Mouse (Mus musculus) forebrain, embryonic 15.5 days (tissue): ENCODE measurements around the gene Abcc3. TPM values are rescaled to one million over a fixed set of nuclear protein-coding genes. Genes with fewer than 3 reads are reported as not detected.
A peak's percentile ranks its signal among the peaks of the same experiment; 100 is the strongest.

Experiments
- ATAC-seq: fragments of 200-750 bp; cut with Nextera tagmentation; replicated peaks from 2 replicates; pipeline ENCODE4 v1.8.0; 2017; ENCODE audit warnings: mild to moderate bottlenecking, moderate TSS enrichment, moderate library complexity
- H3K27ac ChIP-seq: fragments of 300-500 bp; sonication (generic); replicated peaks from 2 replicates; pipeline ENCODE4 v1.5.1; 2015; ENCODE audit warnings: mild to moderate bottlenecking, inconsistent platforms
- H3K27me3 ChIP-seq: fragments of 300-500 bp; sonication (generic); 2 replicates; pipeline ENCODE4 v1.6.1; 2015; ENCODE audit warnings: inconsistent platforms
- H3K36me3 ChIP-seq: fragments of 300-500 bp; sonication (generic); 2 replicates; pipeline ENCODE4 v1.6.1; 2015; ENCODE audit warnings: mild to moderate bottlenecking, inconsistent platforms
- H3K4me1 ChIP-seq: fragments of 300-500 bp; sonication (generic); 2 replicates; pipeline ENCODE4 v1.6.1; 2015; ENCODE audit warnings: inconsistent platforms
- H3K4me2 ChIP-seq: fragments of 300-500 bp; sonication (generic); replicated peaks from 2 replicates; pipeline ENCODE4 v1.6.1; 2015; ENCODE audit warnings: mild to moderate bottlenecking, inconsistent platforms
- H3K4me3 ChIP-seq: fragments of 300-500 bp; sonication (generic); 2 replicates; pipeline ENCODE4 v1.5.1; 2015; ENCODE audit warnings: mild to moderate bottlenecking, inconsistent platforms
- H3K9ac ChIP-seq: fragments of 300-500 bp; sonication (generic); replicated peaks from 2 replicates; pipeline ENCODE4 v1.6.1; 2015; ENCODE audit warnings: mild to moderate bottlenecking, inconsistent platforms
- H3K9me3 ChIP-seq: fragments of 300-500 bp; sonication (generic); 2 replicates; pipeline ENCODE4 v1.6.1; 2016; ENCODE audit warnings: inconsistent platforms
- WGBS: fragments of 180-500 bp; shearing (Covaris S2); methylation state at CpG from one replicate; pipeline ENCODE4 v1.1.7; 2015; ENCODE audit warnings: mixed read lengths; 5-methylcytosine and 5-hydroxymethylcytosine counted together
- polyA plus RNA-seq: library from polyadenylated mRNA; unstranded; fragments of >200 nt; fragmentation: Nextera tagmentation; extraction: Ambion mirVana; gene quantifications from 2 replicates; pipeline ENCODE4 v1.2.1, GENCODE M21; 2015

The Abcc3 gene
- polyA plus RNA-seq, 1 experiment from 2014 or later, result 0.66 TPM

DNA sequence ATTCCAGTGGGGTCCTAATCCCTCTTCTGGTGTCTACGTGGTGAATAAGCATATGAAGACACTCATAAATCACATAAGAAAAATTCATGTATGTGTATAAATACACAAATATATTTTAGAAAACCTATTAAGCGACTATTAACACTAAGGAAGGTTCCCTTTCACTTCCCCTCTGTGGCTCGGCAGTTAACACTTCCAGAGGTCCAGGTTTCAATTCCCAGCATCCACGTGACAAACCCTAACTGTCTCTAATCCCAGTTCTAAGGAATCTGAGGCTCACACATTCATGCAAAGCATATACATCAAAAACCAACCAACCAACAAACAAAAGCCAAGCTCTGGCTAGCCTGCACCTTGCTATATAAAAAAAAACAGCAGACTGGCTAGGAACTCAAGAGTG is 75.3 kb downstream of the Abcc3 start:
- no peak for ATAC-seq
- no peak overlapping the region for H3K27ac ChIP-seq
- H3K4me3 ChIP-seq, result no peak overlapping the region
- peaks cover 66% of the 10 kb centered on the region for H3K4me1 ChIP-seq
- no peaks in the 10 kb centered on the region for H3K27me3 ChIP-seq
- H3K36me3 ChIP-seq, result no peaks in the 10 kb centered on the region
- no peaks in the 10 kb centered on the region for H3K9me3 ChIP-seq
- 55% methylated on average over 4 of the region's 4 CpGs for WGBS
- H3K4me2 ChIP-seq, result 0 out of 2 replicates have a peak overlapping the region, but pooled peaks have one; percentile 3
- H3K9ac ChIP-seq, result no peak overlapping the region

DNA sequence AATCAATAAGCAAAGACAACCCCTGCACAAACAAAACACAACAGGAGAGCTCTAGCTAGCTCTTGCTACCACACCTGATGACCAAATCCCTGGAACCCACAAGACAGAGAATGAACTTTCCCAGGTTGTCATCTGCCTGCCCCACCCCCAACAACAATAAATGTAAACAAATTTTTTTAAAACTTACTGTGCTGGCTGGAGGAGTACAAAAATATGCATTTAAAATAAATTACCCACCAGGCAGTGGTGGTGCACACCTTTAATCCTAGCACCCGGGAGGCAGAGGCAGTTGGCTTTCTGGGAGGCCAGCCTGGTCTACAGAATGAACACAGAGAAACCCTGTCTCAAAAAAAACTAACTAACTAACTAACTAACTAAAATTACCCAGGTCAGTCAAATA is 75.8 kb downstream of the Abcc3 start:
- Histone ChIP-seq H3K9me3 (no peaks in the 10 kb centered on the region), H3K4me2 (no peak overlapping the region), H3K36me3 (no peaks in the 10 kb centered on the region), H3K27me3 (no peaks in the 10 kb centered on the region), H3K27ac (no peak overlapping the region), H3K9ac (no peak overlapping the region), H3K4me1 (peaks cover 62% of the 10 kb centered on the region), H3K4me3 (no peak overlapping the region)
- 83% methylated on average over 1 of the region's 1 CpGs for WGBS
- ATAC-seq, result no peak

DNA sequence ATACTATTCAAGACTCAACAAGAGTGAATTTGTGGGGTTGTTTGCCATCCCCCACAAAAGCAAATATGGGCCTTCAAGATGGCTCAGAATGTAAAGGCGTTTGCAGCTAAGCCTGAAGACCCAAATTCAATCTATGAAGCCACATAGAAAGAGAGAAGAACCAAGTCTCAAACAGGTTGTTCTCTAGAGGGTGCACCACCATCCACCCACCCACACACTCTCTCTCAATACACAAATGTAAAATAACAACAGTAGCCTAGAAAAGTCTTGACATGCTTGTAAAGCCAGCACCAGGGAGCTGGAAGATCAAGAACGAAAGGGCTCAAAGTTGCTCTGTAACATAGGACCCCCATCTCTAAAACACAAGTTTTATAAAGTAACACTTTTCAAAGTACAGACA is 76.3 kb downstream of the Abcc3 start:
- no peak for ATAC-seq
- H3K27ac ChIP-seq, result no peak overlapping the region
- no peaks in the 10 kb centered on the region for H3K27me3 ChIP-seq
- H3K4me2 ChIP-seq, result no peak overlapping the region
- 82% methylated on average over 2 of the region's 2 CpGs for WGBS
- H3K4me1 ChIP-seq, result peaks cover 63% of the 10 kb centered on the region
- no peak overlapping the region for H3K9ac ChIP-seq
- H3K9me3 ChIP-seq, result no peaks in the 10 kb centered on the region
- H3K4me3 ChIP-seq, result no peak overlapping the region
- H3K36me3 ChIP-seq, result no peaks in the 10 kb centered on the region

DNA sequence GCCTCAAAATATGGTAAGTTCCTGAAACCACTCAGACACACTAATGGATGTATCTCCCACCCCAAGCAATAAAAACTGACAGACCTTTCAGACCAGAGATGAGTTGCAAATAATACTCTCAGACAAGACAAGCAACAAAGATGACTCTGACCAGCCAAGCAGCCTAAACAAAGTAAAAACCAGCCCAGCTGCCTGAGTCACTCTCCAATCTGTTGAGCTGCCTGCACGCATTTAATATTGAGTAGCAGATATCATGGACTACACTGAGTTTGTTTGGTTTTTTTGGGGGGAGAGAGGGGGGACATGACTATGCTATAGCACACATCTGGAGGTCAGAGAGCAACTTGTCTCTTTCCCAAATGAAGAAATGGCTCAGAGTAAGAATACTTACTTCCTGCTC is 77.5 kb downstream of the Abcc3 start:
- Histone ChIP-seq H3K27ac (no peak overlapping the region), H3K9ac (no peak overlapping the region), H3K9me3 (no peaks in the 10 kb centered on the region), H3K36me3 (no peaks in the 10 kb centered on the region), H3K27me3 (no peaks in the 10 kb centered on the region), H3K4me3 (no peak overlapping the region), H3K4me2 (no peak overlapping the region), H3K4me1 (peaks cover 64% of the 10 kb centered on the region)
- ATAC-seq, result no peak
- WGBS, result 74% methylated on average over 1 of the region's 1 CpGs

DNA sequence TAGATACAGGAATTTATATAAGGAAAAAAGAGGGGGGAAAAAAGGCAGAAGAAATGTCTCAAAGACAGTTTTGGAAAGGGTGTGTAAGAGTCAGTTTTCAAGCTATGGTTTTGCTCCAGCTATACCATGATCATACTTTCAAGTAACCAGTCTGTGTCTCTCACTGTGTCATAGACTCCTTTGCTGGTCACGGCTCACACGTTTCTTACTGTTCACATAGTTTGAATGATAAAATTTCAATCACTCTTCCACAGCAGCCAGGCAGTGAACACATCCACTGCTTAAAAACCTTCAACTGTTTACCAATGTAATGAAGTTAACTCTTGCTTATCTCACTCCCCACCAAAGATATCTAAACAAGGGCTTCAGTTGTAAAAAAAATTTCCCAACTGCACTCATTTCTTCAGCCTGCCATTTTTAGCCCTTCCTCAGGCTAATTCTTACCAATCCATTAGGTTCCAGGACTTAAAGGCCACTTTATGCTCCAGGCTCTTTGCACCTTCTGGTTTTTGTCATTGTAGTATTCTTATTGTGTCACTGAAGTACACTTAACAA is 78.6 kb downstream of the Abcc3 start:
- Histone ChIP-seq H3K9ac (no peak overlapping the region), H3K36me3 (no peaks in the 10 kb centered on the region), H3K4me3 (no peak overlapping the region), H3K9me3 (no peaks in the 10 kb centered on the region), H3K4me1 (peaks cover 53% of the 10 kb centered on the region), H3K4me2 (no peak overlapping the region), H3K27me3 (no peaks in the 10 kb centered on the region), H3K27ac (no peak overlapping the region)
- WGBS, result 80% methylated on average over 2 of the region's 2 CpGs
- no peak for ATAC-seq

DNA sequence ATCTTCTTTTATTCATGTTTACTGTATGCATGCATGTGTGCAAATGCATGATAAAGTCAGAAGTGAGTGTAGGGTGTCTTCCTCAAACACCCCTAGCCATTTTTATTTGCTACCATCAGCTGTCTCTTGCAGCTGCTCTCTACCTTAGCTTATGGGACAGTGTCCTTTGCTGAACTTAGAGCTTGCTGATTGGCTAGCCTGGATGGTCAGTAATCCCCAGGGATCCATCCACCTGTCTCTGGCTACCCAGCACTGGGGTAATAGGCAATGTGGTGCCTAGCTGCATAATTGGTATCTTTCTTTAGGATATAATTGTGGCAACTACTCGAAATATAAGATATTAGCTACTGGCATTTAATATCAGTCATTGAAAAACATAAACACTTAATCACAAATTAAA is 80.1 kb downstream of the Abcc3 start:
- no peak overlapping the region for H3K9ac ChIP-seq
- no peak overlapping the region for H3K27ac ChIP-seq
- H3K4me1 ChIP-seq, result peaks cover 43% of the 10 kb centered on the region
- 77% methylated on average over 1 of the region's 1 CpGs for WGBS
- H3K36me3 ChIP-seq, result peaks cover 5% of the 10 kb centered on the region; the same call in 1 of the 2 replicates
- H3K9me3 ChIP-seq, result no peaks in the 10 kb centered on the region
- H3K27me3 ChIP-seq, result no peaks in the 10 kb centered on the region
- no peak overlapping the region for H3K4me3 ChIP-seq
- no peak for ATAC-seq
- H3K4me2 ChIP-seq, result no peak overlapping the region

DNA sequence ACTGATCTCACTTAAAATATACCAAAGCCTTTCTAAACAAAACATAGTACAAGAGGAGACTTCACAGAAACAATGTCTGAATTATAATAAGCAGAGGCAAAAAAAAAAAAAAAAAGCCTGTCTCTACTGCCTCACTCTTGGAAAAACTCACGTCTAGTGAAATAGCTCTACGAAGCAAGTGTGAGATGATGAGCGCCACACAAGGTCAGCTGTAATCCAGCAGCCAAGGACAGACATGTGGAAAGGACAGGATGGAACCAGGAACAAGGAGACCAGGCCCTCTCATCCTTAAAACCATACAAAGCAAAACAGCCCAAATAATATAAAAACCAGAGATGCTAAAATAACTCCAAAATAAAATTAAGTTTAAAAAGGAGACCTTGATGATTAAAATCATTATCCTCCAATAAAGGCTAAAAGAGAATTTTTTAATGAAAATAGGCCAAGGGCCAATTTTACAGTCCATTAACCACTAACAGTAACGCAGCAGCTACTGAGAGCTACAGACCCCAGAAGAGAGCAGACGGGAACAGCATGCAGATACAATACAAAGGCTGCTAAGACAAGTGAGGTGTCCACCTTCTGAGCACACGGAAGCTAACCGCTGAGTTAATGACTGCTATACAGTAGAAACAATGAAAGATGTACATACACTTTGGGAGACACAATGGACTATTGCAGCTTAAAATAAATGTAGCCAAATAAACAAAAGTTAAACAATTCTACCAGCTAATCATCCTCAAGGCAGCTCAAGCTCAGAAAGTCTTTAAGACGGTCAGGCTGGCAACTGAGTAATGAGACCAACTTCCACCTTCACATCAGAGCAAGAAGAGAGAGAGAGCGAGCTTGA is 97.6 kb downstream of the Abcc3 start:
- WGBS, result 45% methylated on average over 9 of the region's 9 CpGs
- ATAC-seq, result no peak
- Histone ChIP-seq H3K27ac (no peak overlapping the region), H3K36me3 (peaks cover 90% of the 10 kb centered on the region), H3K9ac (no peak overlapping the region), H3K4me3 (no peak overlapping the region), H3K9me3 (no peaks in the 10 kb centered on the region), H3K27me3 (no peaks in the 10 kb centered on the region), H3K4me2 (no peak overlapping the region), H3K4me1 (no peaks in the 10 kb centered on the region)

Other genes with a start within 250 kb of the Abcc3 start
- 45.8 and 46.5 TPM in 2 replicates for gene Tob1, start 181.5 kb downstream of the Abcc3 start, polyA plus RNA-seq
- gene Wfikkn2, start 147.0 kb downstream of the Abcc3 start, polyA plus RNA-seq, result 3.7 and 7.9 TPM in 2 replicates
- 0.45 TPM in 1 of 2 replicates, not detected in the other for gene Gm21885, start 111.1 kb downstream of the Abcc3 start, polyA plus RNA-seq
- gene Luc7l3, start 71.0 kb downstream of the Abcc3 start, polyA plus RNA-seq, result 153 and 156 TPM in 2 replicates
- gene Ankrd40, start 65.0 kb downstream of the Abcc3 start, polyA plus RNA-seq, result 15.9 and 17.2 TPM in 2 replicates
- gene Cacna1g, start 81.2 kb upstream of the Abcc3 start, polyA plus RNA-seq, result 6.8 and 9.2 TPM in 2 replicates
- 0.38 and 0.86 TPM in 2 replicates for gene Spata20, start 93.2 kb upstream of the Abcc3 start, polyA plus RNA-seq
- gene Epn3, start 107.0 kb upstream of the Abcc3 start, polyA plus RNA-seq, result 0.66 and 0.75 TPM in 2 replicates
- gene Mycbpap, start 128.7 kb upstream of the Abcc3 start, polyA plus RNA-seq, result 1.7 and 2.7 TPM in 2 replicates
- 5.7 and 6.1 TPM in 2 replicates for gene Rsad1, start 156.3 kb upstream of the Abcc3 start, polyA plus RNA-seq
- 0.14 and 0.17 TPM in 2 replicates for gene Chad, start 172.1 kb upstream of the Abcc3 start, polyA plus RNA-seq
- 1.0 and 1.3 TPM in 2 replicates for gene Acsf2, start 208.9 kb upstream of the Abcc3 start, polyA plus RNA-seq
- 160 and 164 TPM in 2 replicates for gene Lrrc59, start 236.8 kb upstream of the Abcc3 start, polyA plus RNA-seq